Mouse (Mus musculus) frontal cortex, postnatal 10 days (tissue): ENCODE data around the gene Ect2.

Experiments used
- DNase-seq, 2 experiments: peaks; one replicate each; pipeline ENCODE4 v3.0.0; 2022; ENCODE audit warnings: low spot score in 2 of 2, mixed read lengths in 1 of 2

The Ect2 gene

GRCm38 (mm10) chr3:27158910-27159309, 5.2 kb upstream of the Ect2 start:
- no peak for DNase-seq

- no peak for DNase-seq
These were observed 2.9 kb upstream of the Ect2 start for GRCm38 (mm10) chr3:27156594-27156949.

GRCm38 (mm10) chr3:27155856-27156593, 2.3 kb upstream of the Ect2 start:
- no peak for DNase-seq

DNA sequence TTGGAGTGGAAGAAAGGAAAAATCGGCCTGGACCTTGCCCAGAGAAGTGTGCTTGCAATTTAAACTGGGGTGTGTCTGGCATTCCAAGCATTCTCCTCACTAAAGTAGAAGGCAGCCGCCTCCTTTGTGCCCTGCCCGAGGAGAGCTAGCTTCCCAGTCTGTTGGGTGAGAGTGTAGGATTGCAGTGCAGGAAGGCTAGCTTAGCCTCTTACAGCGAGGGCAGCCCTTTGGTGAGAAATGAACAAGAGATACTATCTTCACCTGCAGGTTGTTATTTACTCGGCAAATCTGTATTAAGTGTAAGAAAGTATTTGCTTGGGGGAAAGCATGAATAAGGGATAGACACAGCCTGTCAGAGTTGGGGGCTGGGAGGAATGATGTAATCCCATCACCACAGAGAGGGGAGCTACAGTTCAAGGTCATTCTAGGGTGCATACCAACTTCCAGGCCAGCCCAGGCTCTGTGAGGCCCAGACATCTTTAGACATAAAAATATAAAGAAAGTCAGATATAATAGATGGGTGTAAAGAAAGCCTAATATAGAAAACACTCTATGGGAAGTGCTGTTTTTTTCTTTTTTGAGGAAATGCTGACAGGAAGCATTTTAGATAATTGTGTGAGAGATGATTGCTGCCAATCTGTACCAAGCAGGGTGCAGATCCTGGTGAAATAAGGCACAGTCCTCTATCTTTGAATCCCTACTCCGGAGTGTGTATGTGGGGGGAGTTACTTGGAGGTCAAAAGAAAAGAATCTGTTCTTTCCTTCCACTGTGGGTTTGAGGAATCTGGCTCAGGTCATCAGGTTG, 1.6 kb upstream of the Ect2 start:
- DNase-seq = no peak

- DNase-seq = no peak
These were observed 602 bp upstream of the Ect2 start for GRCm38 (mm10) chr3:27154280-27154679.

- DNase-seq = peak in 1 of 2 experiments; percentile 10
These were observed 447 bp downstream of the Ect2 start for GRCm38 (mm10) chr3:27153191-27153671.

DNA sequence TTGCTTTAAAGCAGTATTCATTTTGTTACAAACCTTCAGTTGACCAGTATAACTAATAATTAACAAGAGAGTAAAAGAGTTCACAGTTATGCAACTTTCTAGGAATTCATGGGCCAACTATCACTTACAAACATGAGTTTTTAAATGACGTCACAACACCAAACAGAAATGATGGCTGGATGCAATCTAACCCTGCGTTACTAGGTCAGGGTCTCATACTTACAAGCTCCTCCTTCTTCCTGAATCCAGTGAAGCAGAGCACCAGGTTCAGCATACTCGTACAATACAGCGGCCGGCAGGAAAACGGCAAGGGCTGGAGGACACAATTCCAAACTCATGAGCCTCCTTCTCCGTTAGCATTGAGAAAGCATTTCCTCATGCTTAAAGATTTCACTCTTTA, 7.9 kb downstream of the Ect2 start:
- DNase-seq = no peak

- DNase-seq = no peak
These were observed 10.1 kb downstream of the Ect2 start for GRCm38 (mm10) chr3:27143570-27143969.

DNA sequence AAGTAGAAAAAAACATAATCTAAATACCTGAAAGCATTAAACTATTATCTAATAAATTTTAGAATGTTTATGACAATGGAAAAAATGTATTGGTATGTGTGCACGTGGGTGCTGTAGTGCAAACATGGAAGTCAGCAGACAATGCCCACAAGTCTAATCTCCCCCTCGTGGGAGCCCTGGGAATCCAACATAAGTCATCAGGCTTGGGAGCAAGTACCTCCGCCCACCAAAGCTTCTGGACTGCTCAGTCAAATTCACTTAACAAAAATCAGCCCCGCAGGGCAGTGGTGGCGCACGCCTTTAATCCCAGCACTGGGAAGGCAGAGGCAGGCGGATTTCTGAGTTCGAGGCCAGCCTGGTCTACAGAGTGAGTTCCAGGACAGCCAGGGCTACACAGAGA, 13.6 kb downstream of the Ect2 start:
- no peak for DNase-seq

DNA sequence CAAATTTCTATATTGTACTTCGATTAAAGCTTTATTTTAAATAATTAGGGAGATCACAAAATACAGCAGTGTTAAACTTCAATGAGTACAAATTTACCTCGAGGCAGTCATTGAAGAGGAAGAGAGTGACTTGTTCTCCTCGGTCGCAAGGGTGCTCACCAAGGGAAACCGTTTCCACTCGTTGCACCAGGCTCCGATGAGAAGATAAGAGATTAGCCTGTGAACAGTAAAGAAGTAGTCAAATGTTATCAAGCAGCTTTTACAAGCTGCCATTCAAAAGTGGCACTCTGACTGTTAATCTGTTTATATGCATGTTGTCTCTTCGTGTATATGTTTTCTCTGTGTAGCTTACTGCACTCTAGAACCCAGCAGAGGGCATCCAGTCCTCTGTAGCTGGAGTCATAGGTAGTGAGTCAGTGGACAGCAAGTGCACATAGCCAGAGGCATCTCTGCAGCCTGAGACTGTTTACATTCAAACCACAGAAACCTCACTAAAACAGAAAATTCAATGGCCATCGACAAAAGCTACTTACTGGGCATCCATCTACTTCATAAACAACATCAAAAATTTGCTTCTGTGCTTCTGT, 31.7 kb downstream of the Ect2 start:
- no peak for DNase-seq

- no peak for DNase-seq
These were observed 32.7 kb downstream of the Ect2 start for GRCm38 (mm10) chr3:27120932-27121331.

DNA sequence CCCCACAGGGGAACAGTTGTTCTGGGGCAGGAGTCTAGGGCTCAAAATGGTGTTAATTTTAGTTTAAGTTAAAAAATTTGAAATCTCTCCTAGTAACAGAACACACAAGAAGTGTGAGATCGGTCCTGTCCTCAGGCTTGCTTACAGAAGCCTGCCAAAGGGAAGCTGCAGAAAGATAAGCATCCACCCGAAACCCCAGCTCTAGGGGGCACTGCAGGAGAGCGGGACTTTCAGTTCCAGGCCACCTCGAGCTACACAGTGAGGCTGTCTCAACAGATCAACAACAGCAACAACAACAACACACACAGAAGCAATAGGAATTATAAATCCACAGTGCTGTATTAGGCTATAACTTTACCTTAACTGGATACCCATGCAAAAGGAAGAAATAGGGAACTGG, 35.5 kb downstream of the Ect2 start:
- no peak for DNase-seq

- DNase-seq = no peak
These were observed 42.8 kb downstream of the Ect2 start for GRCm38 (mm10) chr3:27110860-27111259.

DNA sequence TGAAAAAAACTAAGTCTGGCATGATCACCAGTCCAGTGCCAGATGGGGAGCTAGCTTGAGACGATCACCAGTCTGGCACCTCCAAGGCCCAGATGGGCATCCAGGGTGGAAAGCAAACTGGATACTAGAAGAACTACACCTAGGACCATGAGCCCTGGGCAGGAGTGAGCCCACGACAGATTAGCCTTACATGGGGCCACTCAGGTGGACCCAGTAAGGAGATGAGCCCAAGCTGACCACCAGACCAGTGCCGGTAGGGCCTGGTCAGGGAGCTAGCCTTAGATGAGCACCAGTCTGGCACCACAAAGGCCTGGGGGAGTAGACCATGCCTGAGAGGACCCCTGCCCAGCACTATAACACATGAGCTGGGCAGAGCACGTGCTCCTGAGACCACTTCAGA, 44.6 kb downstream of the Ect2 start:
- no peak for DNase-seq

- DNase-seq = no peak
These were observed 46.5 kb downstream of the Ect2 start for GRCm38 (mm10) chr3:27107142-27107541.

DNA sequence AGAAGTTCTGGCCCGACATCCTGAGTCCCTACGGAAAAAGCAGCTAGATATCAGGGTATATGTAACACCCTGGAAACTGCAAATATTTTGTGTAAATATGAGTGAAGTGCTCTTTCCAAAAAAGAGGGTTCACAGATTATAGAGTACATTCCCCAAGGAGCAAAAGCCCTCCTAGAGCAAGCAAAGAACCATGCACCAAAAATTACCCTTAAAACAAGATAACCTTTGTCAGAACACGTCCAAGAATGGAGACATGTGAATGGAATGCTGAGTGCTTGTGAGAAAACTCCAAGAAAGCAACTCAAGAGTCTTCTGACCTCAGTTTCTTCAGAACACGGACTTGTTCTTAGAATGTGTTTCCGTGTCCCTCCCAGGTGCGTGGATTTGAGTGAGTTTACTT, 50.7 kb downstream of the Ect2 start:
- DNase-seq = no peak

DNA sequence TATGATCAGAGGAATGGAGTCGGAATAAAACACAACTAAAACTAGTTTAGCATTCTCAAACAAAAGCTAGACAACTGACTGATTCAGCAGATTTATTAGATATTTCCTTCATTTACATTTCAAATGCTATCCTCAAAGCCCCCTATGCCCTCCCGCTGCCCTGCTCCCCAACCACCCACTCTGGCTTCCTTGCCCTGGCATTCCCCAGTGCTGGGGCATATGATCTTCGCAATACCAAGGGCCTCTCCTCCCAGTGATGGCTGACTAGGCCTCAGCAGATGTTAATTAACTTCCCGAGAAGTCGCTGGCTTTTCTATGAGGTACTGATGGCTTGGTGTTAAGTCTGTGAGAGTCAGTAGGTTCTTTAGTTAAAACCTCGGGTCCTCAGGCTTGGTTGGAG, 55.0 kb downstream of the Ect2 start:
- no peak for DNase-seq

DNA sequence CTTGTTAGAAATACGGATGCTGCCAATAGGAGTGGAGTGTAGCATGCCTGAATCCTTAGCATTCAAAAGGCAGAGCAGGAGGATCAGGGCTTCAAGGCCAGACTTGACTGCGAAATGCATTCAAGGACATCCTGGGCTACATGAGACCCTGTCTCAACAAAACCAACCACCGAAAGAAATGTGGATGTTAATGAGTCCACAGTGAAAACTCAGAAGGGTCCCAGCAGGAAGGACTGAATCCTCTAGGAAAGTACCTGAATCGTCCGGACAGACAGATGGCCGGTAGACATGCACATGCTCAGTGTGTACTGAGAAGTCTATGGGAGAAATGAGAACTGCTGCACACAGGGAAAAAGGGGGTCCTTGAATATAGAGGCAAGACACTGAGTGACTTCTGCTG, 67.5 kb downstream of the Ect2 start:
- DNase-seq = no peak

GRCm38 (mm10) chr3:27081229-27082060, 72.2 kb downstream of the Ect2 start:
- no peak for DNase-seq

DNA sequence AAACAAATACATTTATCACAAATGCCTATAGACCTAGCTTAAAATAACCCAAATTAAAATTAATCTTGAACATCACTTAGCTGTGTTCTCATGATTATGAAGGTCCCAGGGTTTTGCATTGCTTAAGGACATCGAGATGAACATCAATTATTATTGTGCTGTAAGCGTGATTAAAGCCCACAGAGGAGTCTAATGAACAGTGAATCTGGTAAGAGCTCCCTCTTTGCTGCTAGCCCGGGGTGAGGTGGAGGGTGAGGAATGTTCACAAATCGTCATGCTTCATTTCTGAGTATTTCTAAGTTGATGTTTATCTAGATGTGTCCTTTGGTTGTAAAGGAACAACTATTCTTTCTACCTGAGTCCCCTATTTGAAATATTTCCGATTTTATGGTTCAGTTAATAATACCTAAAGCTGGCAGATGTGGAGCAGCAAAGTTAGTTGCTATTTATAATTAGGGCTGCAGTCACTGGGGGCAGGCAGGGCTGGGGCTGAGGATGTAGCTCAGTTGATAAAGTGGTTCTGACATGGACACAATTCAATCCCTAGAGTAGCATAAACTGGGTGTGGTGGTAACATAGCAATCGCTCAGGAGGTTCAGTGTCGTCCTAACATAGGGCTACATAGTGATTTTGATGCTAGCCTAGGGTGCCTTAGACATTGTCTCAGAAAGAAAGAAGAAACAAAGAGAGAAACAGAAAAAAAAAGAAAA, 73.5 kb downstream of the Ect2 start:
- DNase-seq = no peak

- no peak for DNase-seq
These were observed 79.8 kb downstream of the Ect2 start for GRCm38 (mm10) chr3:27073884-27074283.
